Mouse (Mus musculus): ENCODE data around the gene Tmf1.

- TF ChIP-seq POLR2A (IDR thresholded peaks at IDR 0.05; ENCODE audit: borderline replicate concordance, extremely low read depth, low read depth, low read length) (no peak), CTCF (IDR thresholded peaks at IDR 0.05; ENCODE audit: insufficient read depth, low read length) (no peak)
Measured at GRCm38 (mm10) chr6:97106106-97106505, 72.8 kb downstream of the Tmf1 start.
